Mouse (Mus musculus): ENCODE measurements around the gene Prx. TPM values are rescaled to one million over a fixed set of nuclear protein-coding genes. Genes with fewer than 3 reads are reported as not detected.

Gene Prx
- polyA plus RNA-seq, 1 experiment from 2014 or later = 1.5 TPM

DNA sequence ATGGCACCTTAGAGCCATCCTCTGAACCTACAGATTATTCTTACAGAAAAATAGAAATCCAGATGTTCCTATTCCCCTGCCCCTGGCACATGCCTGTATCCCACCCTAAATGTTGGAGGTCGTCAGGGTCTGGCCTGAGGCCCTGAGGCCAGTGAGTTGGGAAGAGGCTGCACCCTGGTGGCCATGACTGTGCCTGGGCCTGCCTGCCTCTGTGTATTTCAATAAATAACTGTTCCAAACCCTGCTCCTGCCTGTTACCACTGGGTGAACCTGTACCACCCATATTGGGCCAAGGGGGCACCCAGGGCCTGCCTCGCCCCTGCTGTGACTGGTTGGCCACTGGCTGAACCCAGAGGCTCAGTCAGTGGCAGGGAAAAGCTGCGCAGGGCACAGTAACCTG lies 31.8 kb downstream of the Prx start:
- Histone ChIP-seq H3K27me3 (no peaks in the 10 kb centered on the region), H3K27ac (no peak overlapping the region), H3K4me2 (no peak overlapping the region), H3K36me3 (ENCODE audit: poor library complexity, severe bottlenecking) (peaks cover 66% of the 10 kb centered on the region), H3K9me3 (replicated peaks) (no peaks in the 10 kb centered on the region), H3K4me1 (no peaks in the 10 kb centered on the region), H3K4me3 (no peak overlapping the region), H3K9ac (no peak overlapping the region)
- 72% methylated on average over 3 of the region's 3 CpGs for WGBS
- ATAC-seq = 0 out of 2 replicates have a peak, but pooled peaks have one; percentile 31

- Histone ChIP-seq H3K27ac (no peak overlapping the region), H3K9me3 (replicated peaks) (no peaks in the 10 kb centered on the region), H3K4me3 (no peak overlapping the region), H3K27me3 (no peaks in the 10 kb centered on the region), H3K9ac (no peak overlapping the region), H3K4me2 (no peak overlapping the region), H3K4me1 (no peaks in the 10 kb centered on the region), H3K36me3 (ENCODE audit: poor library complexity, severe bottlenecking) (peaks cover 74% of the 10 kb centered on the region)
- 94% methylated on average over 10 of the region's 10 CpGs for WGBS
- ATAC-seq = no peak
Observed at GRCm38 (mm10) chr7:27531707-27532106, 32.6 kb downstream of the Prx start.

DNA sequence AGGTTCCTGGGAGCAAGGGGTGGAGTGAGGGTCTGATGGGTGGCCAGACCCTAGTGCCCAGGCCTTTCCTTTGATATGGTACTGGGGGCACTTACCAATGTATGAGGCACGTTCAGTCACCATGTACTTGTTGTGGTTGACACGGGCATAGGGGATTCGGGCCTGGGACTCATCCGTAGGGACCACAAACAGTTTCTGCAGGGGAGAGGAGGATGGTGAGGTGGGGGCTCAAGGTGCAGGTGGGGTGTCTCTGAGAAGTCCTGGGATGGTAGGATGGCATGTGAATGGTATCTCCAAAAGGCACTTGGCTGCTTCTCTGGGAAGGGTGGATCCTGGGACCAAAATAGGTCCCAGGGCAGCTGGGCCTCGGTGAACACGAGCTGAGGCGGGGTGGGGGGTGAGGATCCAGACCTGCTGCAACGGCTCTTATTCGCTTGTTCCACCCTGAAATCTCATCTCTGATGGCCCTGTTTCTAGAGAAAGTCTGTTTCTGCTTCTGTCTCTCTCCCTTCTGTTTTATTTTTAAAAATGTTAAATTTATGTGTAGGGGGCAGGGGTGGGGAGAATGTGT lies 33.4 kb downstream of the Prx start:
- no peaks in the 10 kb centered on the region for H3K27me3 ChIP-seq
- H3K4me1 ChIP-seq = no peaks in the 10 kb centered on the region
- no peak overlapping the region for H3K9ac ChIP-seq
- H3K27ac ChIP-seq = no peak overlapping the region
- peaks cover 82% of the 10 kb centered on the region for H3K36me3 ChIP-seq (ENCODE audit: poor library complexity, severe bottlenecking)
- H3K4me2 ChIP-seq = no peak overlapping the region
- ATAC-seq = no peak
- H3K9me3 ChIP-seq (replicated peaks) = no peaks in the 10 kb centered on the region
- no peak overlapping the region for H3K4me3 ChIP-seq
- WGBS = 88% methylated on average over 9 of the region's 9 CpGs

DNA sequence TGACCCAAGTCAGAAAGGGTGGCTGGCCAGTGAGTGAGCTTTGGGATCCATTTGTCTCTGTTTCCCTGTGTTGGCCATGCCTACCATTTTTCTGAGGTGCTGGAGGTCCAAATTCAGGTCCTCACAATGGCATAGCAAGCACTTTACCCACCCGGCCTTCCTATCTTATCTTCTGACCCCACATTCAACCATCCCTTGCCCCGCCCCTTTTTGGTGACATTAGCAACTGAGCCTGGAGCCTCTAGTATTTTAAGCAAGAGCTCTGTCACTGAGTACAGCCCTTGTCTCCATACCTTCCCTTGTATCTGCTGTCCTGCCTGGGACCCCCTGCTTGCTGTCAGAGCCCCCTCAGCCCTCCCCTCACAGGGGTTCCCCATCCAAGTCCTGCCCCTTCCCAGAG lies 36.3 kb downstream of the Prx start:
- Histone ChIP-seq H3K27ac (no peak overlapping the region), H3K36me3 (ENCODE audit: poor library complexity, severe bottlenecking) (peaks cover 87% of the 10 kb centered on the region), H3K4me1 (no peaks in the 10 kb centered on the region), H3K9ac (no peak overlapping the region), H3K9me3 (replicated peaks) (no peaks in the 10 kb centered on the region), H3K4me2 (no peak overlapping the region), H3K4me3 (no peak overlapping the region), H3K27me3 (no peaks in the 10 kb centered on the region)
- 88% methylated on average over 2 of the region's 2 CpGs for WGBS
- no peak for ATAC-seq

GRCm38 (mm10) chr7:27536618-27537017 lies 37.5 kb downstream of the Prx start:
- peaks cover 7% of the 10 kb centered on the region for H3K4me1 ChIP-seq
- no peaks in the 10 kb centered on the region for H3K9me3 ChIP-seq (replicated peaks)
- H3K36me3 ChIP-seq (ENCODE audit: poor library complexity, severe bottlenecking) = peaks cover 84% of the 10 kb centered on the region
- no peak overlapping the region for H3K4me3 ChIP-seq
- no peak overlapping the region for H3K4me2 ChIP-seq
- ATAC-seq = no peak
- no peak overlapping the region for H3K9ac ChIP-seq
- 92% methylated on average over 6 of the region's 6 CpGs for WGBS
- no peak overlapping the region for H3K27ac ChIP-seq
- H3K27me3 ChIP-seq = no peaks in the 10 kb centered on the region

GRCm38 (mm10) chr7:27537998-27538397 lies 38.9 kb downstream of the Prx start:
- no peak overlapping the region for H3K27ac ChIP-seq
- no peak overlapping the region for H3K4me3 ChIP-seq
- peaks cover 16% of the 10 kb centered on the region for H3K4me1 ChIP-seq
- no peak overlapping the region for H3K9ac ChIP-seq
- H3K9me3 ChIP-seq (replicated peaks) = no peaks in the 10 kb centered on the region
- peaks cover 70% of the 10 kb centered on the region for H3K36me3 ChIP-seq (ENCODE audit: poor library complexity, severe bottlenecking)
- 88% methylated on average over 8 of the region's 8 CpGs for WGBS
- no peak overlapping the region for H3K4me2 ChIP-seq
- ATAC-seq = no peak
- H3K27me3 ChIP-seq = no peaks in the 10 kb centered on the region

- Histone ChIP-seq H3K9me3 (replicated peaks) (no peaks in the 10 kb centered on the region), H3K27ac (no peak overlapping the region), H3K4me2 (no peak overlapping the region), H3K27me3 (no peaks in the 10 kb centered on the region), H3K36me3 (ENCODE audit: poor library complexity, severe bottlenecking) (peaks cover 62% of the 10 kb centered on the region), H3K4me3 (no peak overlapping the region), H3K4me1 (peaks cover 16% of the 10 kb centered on the region), H3K9ac (no peak overlapping the region)
- WGBS = 86% methylated on average over 2 of the region's 2 CpGs
- no peak for ATAC-seq
Observed at GRCm38 (mm10) chr7:27538797-27539196, 39.7 kb downstream of the Prx start.

GRCm38 (mm10) chr7:27540521-27540920 lies 41.4 kb downstream of the Prx start:
- H3K9me3 ChIP-seq (replicated peaks) = no peaks in the 10 kb centered on the region
- H3K27me3 ChIP-seq = no peaks in the 10 kb centered on the region
- no peak overlapping the region for H3K27ac ChIP-seq
- H3K4me1 ChIP-seq = peaks cover 16% of the 10 kb centered on the region
- no peak for ATAC-seq
- 81% methylated on average over 2 of the region's 2 CpGs for WGBS
- no peak overlapping the region for H3K4me3 ChIP-seq
- no peak overlapping the region for H3K9ac ChIP-seq
- H3K4me2 ChIP-seq = no peak overlapping the region
- peaks cover 48% of the 10 kb centered on the region for H3K36me3 ChIP-seq (ENCODE audit: poor library complexity, severe bottlenecking)

DNA sequence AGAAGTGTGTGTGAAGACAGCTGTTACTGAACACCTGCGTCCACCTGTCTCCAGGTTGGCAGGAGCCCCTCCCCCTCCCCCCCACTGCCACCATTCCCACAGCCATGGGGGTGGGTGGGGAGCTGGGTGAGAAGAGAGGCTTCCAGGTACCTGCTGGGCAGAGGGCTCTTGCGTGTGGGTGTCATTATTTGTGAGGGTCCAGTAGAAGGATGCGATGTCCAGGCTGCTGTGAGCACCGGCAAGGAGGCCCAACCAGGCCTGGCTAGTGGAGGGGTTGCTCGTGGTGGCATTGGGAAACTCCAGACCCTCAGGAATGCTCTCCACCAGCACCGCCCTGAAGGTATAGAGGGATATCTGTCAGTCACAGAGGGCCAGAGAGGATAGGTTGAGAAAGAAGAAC lies 41.8 kb downstream of the Prx start:
- H3K9me3 ChIP-seq (replicated peaks) = no peaks in the 10 kb centered on the region
- peaks cover 44% of the 10 kb centered on the region for H3K36me3 ChIP-seq (ENCODE audit: poor library complexity, severe bottlenecking)
- H3K4me1 ChIP-seq = peaks cover 16% of the 10 kb centered on the region
- WGBS = 88% methylated on average over 6 of the region's 6 CpGs
- H3K4me2 ChIP-seq = peak overlapping the region; percentile 77
- H3K27ac ChIP-seq = no peak overlapping the region
- H3K4me3 ChIP-seq = no peak overlapping the region
- no peak overlapping the region for H3K9ac ChIP-seq
- no peak for ATAC-seq
- no peaks in the 10 kb centered on the region for H3K27me3 ChIP-seq

- peak overlapping the region; percentile 37; the same call in 1 of the 2 replicates for H3K9ac ChIP-seq
- WGBS = 71% methylated on average over 16 of the region's 16 CpGs
- H3K27ac ChIP-seq = peak overlapping the region; percentile 25; the same call in 1 of the 2 replicates
- peaks cover 39% of the 10 kb centered on the region for H3K36me3 ChIP-seq (ENCODE audit: poor library complexity, severe bottlenecking)
- peak overlapping the region; percentile 48 for H3K4me3 ChIP-seq
- no peaks in the 10 kb centered on the region for H3K27me3 ChIP-seq
- peak; percentile 70 for ATAC-seq
- H3K4me1 ChIP-seq = peaks cover 16% of the 10 kb centered on the region
- peak overlapping the region; percentile 77 for H3K4me2 ChIP-seq
- H3K9me3 ChIP-seq (replicated peaks) = no peaks in the 10 kb centered on the region
Observed at GRCm38 (mm10) chr7:27541431-27541830, 42.3 kb downstream of the Prx start.

DNA sequence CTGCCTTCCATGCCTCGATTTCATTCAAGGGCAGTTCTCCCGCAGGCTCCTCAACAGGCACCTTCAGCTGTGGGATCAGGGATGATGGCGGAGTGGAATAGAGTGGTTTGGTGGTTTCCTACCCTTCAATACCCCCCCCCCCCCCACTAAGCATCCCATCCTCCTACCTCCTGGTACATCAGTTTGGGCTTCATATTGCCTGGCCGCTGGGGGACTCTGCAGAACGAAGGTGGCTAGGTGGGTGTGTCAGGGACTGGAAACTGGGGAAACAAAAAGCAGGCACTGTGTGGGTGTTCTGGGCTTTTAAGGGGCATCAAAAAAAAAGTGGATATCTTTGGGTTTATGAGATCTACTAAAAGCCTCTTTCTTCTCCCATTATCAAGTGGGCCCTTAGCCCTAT lies 42.8 kb downstream of the Prx start:
- peaks cover 35% of the 10 kb centered on the region for H3K36me3 ChIP-seq (ENCODE audit: poor library complexity, severe bottlenecking)
- H3K27ac ChIP-seq = peak overlapping the region; percentile 25; the same call in 1 of the 2 replicates
- no peaks in the 10 kb centered on the region for H3K9me3 ChIP-seq (replicated peaks)
- peak overlapping the region; percentile 48 for H3K4me3 ChIP-seq
- peaks cover 16% of the 10 kb centered on the region for H3K4me1 ChIP-seq
- no peaks in the 10 kb centered on the region for H3K27me3 ChIP-seq
- peak overlapping the region; percentile 71 for H3K9ac ChIP-seq
- no peak for ATAC-seq
- WGBS = 65% methylated on average over 5 of the region's 5 CpGs
- H3K4me2 ChIP-seq = peak overlapping the region; percentile 77

- Histone ChIP-seq H3K9me3 (replicated peaks) (no peaks in the 10 kb centered on the region), H3K4me2 (peak overlapping the region; percentile 77), H3K4me1 (peaks cover 16% of the 10 kb centered on the region), H3K27ac (no peak overlapping the region), H3K27me3 (no peaks in the 10 kb centered on the region), H3K4me3 (peak overlapping the region; percentile 48), H3K9ac (peak overlapping the region; percentile 71), H3K36me3 (ENCODE audit: poor library complexity, severe bottlenecking) (peaks cover 29% of the 10 kb centered on the region)
- peak; percentile 96 for ATAC-seq
- WGBS = 3% methylated on average over 30 of the region's 30 CpGs
Observed at GRCm38 (mm10) chr7:27542392-27543033, 43.4 kb downstream of the Prx start.

Measured in forebrain, embryonic 13.5 days (tissue).